Mouse (Mus musculus): ENCODE data around the gene Ssr2. TPM values are rescaled to one million over a fixed set of nuclear protein-coding genes. Genes with fewer than 3 reads are reported as not detected.
"Not testable (repeated sequence)": the region's sequence is repeated elsewhere in the genome, so short reads cannot be mapped to it uniquely, and the experiment has no call there.

The Ssr2 gene
- total RNA-seq, 1 experiment from 2014 or later, result 214 TPM

DNA sequence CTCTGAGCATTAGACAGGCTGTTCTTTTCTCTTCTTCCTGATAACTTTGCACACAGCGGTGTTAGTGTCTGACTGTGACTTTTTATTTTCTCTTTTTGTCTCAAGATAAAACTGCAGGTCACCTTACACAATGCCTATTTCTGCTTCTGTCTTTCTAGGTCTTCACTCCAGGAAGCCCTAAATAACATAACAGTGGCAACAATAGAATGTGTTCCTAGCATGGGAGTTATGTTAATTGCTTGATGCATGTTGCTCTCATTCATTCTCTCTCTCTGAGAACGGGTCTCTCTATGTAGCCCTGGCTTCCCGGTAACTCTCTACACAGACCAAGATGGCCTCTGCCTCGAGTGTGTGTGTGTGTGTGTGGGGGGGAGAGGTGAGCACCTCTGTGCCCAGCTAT lies 26.8 kb downstream of the Ssr2 start:
- no peak for DNase-seq

- DNase-seq, result peak; percentile 79
These were observed 28.1 kb downstream of the Ssr2 start for GRCm38 (mm10) chr3:88603714-88604161.

DNA sequence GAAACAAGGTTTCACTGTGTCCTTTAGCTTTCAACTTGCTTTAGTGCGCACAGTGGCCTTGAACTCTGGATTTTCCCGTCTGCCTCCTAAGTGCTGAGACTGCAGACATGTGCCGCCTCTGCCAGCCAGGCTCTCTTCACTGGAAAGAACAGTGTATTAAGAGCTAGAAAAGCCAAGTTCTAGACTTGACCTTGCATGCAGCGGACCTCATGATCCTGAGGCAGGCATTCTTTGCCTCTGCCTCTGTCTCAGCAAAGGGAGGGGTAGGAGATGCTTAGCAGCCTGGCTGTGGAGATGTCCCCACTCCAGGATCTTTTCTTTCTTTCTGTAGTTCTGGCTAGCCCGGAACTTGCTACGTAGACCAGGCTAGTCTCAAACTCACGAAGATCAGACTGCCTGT lies 29.2 kb downstream of the Ssr2 start:
- peak; percentile 19 for DNase-seq

DNA sequence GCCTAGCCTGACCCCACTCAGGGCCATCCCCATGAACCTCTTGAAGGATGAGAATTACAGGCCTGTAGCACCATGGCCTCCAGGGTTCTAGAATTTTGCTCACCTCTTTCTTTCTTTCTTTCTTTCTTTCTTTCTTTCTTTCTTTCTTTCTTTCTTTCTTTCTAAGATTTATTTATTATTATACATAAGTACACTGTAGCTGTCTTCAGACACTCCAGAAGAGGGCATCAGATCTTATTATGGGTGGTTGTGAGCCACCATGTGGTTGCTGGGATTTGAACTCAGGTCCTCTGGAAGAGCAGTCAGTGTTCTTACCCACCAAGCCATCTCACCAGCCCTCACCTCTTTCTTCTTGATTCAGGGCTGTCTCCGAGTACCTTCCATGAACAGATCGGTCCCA lies 30.0 kb downstream of the Ssr2 start, which contains the start of gene Arhgef2:
Gene Arhgef2, plus strand, starts transcription at position 301 of the 400 bp plus-strand sequence.
- DNase-seq, result not testable (repeated sequence)

GRCm38 (mm10) chr3:88607065-88607757 lies 31.5 kb downstream of the Ssr2 start:
- DNase-seq, result peak; percentile 83

DNA sequence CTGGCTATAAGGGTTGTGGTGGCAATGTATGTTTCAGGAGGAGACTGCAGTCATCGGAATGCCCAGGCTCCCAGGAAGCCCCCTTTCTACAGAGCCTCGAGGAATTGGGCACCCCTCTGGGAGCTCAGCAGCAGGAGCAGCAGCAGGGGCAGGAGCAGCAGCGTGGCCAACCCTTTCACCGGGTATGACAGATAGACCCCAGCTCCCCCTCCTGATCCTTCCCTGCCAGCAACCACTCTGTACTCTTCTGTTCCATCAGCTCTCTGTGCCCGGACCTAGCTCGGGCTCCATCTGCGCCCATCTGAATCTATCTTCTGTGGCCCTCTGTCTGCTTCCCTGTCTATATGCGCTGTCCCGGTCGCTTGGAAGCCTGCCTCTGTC lies 32.1 kb downstream of the Ssr2 start:
- DNase-seq, result no peak

GRCm38 (mm10) chr3:88609066-88609465 lies 33.4 kb downstream of the Ssr2 start:
- no peak for DNase-seq

DNA sequence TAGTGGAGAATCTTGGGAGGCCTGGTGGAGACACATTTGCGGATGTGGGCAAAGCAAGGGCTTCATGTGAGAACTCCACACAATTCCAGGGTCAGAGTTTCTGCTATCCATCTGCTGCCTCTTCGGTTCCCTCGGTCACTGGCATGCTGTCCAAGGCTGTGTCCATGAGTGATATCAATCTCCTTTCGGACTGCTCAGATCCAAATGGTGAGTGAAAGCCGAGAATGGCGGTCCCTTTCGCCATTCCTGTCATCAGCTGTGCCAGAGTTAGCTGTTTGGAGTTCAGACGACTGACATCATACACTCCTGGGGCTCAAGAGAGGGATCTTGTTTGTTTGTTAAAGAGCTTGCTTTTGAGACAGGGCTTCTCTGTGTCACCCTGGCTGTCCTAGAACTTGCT lies 38.7 kb downstream of the Ssr2 start:
- no peak for DNase-seq

- DNase-seq, result no peak
These were observed 39.4 kb downstream of the Ssr2 start for GRCm38 (mm10) chr3:88615117-88615516.

DNA sequence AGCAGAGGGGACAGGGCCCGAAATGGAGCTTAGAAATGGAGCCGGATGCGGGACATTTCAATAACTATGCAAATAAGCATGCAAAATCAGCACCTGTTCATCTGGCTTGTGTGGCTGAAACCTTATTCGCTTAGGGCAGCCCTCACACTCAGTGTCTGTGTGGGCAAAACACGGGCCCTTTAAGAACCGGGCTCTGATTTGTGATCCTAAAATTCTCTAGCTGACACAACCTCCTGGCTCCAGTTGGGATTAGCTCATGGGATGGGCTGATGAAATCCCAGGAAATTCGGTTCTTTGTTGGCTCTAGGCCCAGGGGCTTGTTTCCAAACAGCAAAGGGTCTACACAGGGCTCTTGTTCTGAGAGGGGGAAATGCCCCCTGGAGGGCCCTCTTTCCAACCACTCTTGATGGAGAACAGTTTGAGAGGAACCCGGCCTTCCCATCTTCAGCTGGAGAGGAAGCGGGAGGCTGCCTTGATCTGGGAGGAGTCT lies 40.3 kb downstream of the Ssr2 start:
- no peak for DNase-seq

DNA sequence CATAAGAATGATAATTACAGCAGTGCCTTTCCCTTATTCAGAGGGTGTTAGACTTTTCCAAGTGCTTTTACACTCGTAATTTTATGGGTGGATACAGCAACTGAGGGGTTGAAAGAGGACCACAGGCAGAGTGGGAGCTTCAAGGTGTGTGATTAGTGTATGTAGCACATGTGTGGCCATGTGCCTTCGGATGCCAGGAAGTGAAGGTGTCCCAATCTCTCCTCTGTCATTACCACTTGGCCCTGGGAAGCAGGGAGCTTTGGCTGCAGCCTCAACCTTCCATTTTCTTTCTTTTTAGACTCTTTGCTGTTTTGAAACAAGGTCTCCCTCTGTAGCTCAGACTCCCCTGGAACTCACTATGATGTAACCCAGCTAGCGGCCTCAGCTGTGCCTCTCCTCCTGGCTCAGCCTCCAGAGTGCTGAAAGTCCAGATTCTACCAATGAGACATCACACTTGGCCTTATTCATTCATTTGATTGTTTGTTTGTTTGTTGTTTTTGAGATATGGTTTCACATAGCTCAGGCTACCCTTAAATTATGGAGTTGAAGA lies 41.4 kb downstream of the Ssr2 start:
- no peak for DNase-seq

DNA sequence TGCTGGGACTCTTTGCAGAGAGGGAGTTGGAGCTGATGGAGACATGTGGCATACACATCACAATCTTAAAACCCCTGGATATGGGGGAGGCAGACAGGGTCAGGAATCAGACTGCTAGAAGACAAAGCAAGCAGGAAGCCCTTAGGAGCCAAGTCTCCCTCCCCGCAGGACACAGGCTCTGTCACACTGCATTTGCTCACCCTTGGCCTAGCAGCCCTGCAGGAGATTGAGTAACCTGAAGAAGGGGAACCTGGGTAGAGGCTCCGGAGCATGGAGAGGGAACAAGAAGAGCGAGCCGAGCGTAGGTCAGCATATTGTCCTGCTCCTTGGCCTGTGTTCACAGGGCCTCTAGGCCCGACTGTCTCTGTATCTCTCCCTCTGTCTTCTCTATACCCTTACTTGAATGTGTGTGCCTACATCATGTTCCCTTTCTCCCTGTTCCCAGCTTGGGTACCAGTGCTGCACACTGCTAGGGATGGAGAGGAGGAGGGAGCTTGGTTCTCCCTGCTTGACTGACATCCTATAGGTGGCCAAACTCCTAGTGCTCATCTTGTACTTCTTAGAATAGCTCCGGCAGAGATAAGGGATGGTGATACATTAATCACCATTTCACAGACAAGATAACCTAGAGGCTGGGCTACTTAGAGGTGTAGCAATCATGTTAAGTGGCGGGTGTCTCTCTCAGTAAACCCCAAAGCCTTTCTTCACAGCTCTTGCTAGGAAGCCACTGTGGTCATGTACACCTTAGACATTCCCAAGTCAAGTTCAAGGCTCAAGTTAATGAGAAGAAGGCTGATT lies 42.6 kb downstream of the Ssr2 start:
- no peak for DNase-seq

GRCm38 (mm10) chr3:88619113-88620097 lies 43.7 kb downstream of the Ssr2 start:
- DNase-seq, result no peak

DNA sequence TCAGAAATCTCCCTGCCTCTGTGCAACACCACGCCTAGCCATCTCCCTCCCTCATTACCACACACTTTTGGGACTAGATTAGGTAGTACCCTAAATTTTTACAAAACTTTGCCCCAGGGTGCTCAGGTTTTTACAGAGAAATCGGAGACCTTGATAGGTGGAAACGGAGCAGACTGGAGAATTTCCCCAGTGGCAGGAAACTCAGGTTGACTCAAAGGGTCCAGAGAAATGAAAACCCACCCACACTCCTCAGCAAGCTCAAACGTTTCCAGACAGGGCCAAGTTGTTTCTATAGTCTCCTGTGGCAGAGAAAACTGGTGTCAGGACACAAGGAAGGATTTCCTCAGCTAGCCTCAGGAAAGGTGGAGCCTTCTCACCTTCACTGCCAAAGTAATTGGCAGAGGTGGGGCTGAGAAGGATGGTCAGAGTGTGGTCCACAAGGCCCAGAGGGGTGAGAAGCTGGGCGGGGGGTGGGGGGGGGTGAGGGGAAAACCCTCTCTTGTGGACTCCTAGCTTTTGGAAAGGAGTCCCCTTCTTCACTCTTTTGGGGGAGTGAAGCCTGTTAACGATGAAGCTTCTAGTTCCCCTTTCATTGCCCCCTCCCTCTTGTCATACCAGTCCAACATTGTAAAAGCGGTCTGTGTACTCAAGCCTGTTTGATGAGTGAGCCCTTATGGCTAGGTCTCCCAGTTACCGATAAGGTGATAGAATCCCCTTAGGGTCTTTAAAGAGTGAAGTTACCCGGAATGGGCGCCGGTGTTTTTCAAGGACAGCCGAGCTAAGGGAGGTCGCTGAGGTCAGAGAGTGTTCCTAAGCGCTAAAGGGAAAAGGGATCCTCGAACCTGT lies 44.7 kb downstream of the Ssr2 start:
- DNase-seq, result no peak

- peak; percentile 69 for DNase-seq
These were observed 45.4 kb downstream of the Ssr2 start for GRCm38 (mm10) chr3:88620992-88621536.

DNA sequence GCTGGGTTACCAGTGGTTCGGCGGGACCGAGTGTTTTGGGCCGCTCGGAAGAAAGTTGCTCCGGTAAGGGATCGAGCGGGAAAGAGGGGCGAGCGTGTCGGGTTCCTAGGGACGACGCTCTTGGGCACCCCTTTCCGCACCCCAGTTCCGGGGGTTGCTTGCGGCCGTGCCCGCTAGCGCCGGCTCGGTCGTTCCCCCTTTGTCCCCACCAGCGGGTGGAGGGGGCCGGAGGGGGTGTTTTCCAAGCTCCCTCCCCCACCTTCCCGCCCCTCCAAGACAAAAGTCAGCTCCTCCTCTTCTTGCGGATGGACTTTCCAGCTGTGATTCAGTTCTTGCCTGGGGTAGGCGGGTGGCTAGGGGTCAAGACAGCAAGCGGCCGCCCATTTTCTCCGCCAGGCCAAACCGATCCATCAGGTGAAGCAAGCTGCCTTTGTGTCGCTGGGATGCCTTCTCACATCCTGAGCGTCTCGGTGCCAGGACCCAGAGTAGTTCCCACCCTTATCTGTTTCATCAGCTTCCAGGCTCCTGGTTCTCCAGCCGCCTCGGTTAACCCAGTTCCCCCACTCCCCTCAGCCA lies 45.9 kb downstream of the Ssr2 start:
- peak; percentile 55 for DNase-seq

GRCm38 (mm10) chr3:88622113-88622940 lies 46.7 kb downstream of the Ssr2 start:
- no peak for DNase-seq

DNA sequence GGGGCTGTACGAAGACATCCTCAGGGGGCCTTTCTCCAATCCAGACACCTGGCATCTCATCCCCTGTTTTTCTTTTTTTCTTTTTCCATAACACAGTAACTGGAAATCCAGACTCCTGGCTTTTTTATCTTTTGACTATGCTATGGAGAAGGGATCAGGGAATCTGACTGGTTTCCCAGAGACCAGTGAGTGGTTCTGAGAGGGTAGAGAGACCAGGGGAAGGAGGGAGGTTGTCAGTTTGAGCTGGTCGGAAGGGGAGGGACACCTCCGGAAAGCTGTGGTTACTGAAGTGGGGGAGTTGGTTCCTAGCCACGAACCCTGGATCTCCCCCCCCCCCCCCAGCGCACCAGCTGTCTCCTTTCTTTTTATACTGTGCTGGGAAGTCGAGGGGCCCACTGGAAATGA lies 47.3 kb downstream of the Ssr2 start:
- DNase-seq, result no peak

Measured in adrenal gland, postnatal 25 days (tissue).